Mouse (Mus musculus): ENCODE data around the gene Numbl. TPM values are rescaled to one million over a fixed set of nuclear protein-coding genes. Genes with fewer than 3 reads are reported as not detected.

The Numbl gene
- total and polyA plus RNA-seq, 3 experiments = 0.81 to 2.9 (median 2.3) TPM

DNA sequence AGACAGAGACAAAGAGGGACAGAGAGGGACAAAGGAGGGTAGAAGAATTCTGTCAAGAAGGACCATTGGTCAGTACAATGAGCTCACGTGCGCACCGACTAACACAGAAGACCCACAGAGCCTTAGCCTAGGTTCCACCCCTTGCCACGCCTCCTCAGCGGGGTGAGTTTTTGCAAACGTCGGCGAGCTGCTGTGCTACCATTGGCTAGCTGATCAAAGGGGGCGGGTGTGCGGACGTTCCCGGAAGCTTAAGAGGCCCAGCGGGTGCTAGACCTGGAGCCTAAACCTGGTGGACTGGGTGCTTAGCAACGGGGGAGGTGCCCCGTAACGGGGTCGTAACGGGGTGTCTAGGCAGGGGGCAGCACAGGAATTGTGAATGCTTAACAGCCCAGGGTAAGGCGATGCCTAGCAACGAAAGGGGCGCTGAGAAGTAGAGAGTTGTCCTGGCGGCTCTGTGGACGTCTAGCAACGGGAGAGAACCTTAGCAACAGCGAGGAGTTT is 25.4 kb upstream of the Numbl start, which contains the start of gene Coq8b (continued):
- TF ChIP-seq ELF1 (IDR thresholded peaks at IDR 0.05; ENCODE audit: low read depth, low read length) (peak; percentile 94), SIN3A (IDR thresholded peaks at IDR 0.05; ENCODE audit: low read length) (peak; percentile 82), ETS1 (conservative IDR thresholded peaks at IDR 0.05; ENCODE audit: low read depth, low read length) (no peak), IRF4 (IDR thresholded peaks at IDR 0.05; ENCODE audit: low read depth, low read length) (no peak), MXI1 (IDR thresholded peaks at IDR 0.05; ENCODE audit: low read depth, low read length) (peak; percentile 88), CTCF (conservative IDR thresholded peaks at IDR 0.05 in 1 of 2, IDR thresholded peaks at IDR 0.05 in 1 of 2; ENCODE audit: low read depth in 2 of 2, low read length in 2 of 2) (peak in 1 of 2 experiments; percentile 32; a peak in 1 of 4 replicates), NELFE (IDR thresholded peaks at IDR 0.05; ENCODE audit: low read depth, low read length) (peak; percentile 46; the same call in 1 of the 2 replicates), ZC3H11A (IDR thresholded peaks at IDR 0.05; ENCODE audit: low read depth, low read length) (no peak)

- Histone ChIP-seq H3K27me3 (replicated peaks) (no peaks in the 10 kb centered on the region), H3K27ac (ENCODE audit: insufficient read depth, low read depth) (no peak overlapping the region), H3K9me3 (replicated peaks; ENCODE audit: low read length) (no peaks in the 10 kb centered on the region), H3K4me3 (replicated peaks in 1 of 3; ENCODE audit: low read depth in 2 of 3, low read length in 2 of 3, poor library complexity in 1 of 3) (peak overlapping the region; percentile 67 to 92 (median 75)), H3K79me2 (replicated peaks; ENCODE audit: control insufficient read depth, extremely low read depth, insufficient read depth, poor library complexity, severe bottlenecking) (no peaks in the 10 kb centered on the region), H3K9ac (ENCODE audit: insufficient read depth, low read depth) (peak overlapping the region; percentile 75), H3K4me2 (ENCODE audit: insufficient read depth, low read depth, poor library complexity, severe bottlenecking) (peak overlapping the region; percentile 91), H3K36me3 (replicated peaks in 1 of 2; ENCODE audit: control insufficient read depth in 1 of 2, insufficient read depth in 1 of 2, low read length in 1 of 2) (peaks cover 5 to 23% of the 10 kb centered on the region in 2 experiments), H3K4me1 (ENCODE audit: control insufficient read depth in 1 of 2, insufficient read depth in 2 of 2) (peaks cover 12 to 24% of the 10 kb centered on the region in 2 experiments)
- dilution Hi-C loops (cut with MboI; ENCODE audit: extremely low pct_ligation_motif_present, extremely low pct_unique_long_range_greater_than_20kb, low sequenced_read_pairs) (no loop called here), in situ Hi-C loops (cut with MboI; ENCODE audit: low pct_ligation_motif_present, low pct_unique_long_range_greater_than_20kb, low sequenced_read_pairs) (no loop called here)
- TF ChIP-seq EP300 (IDR thresholded peaks at IDR 0.05; ENCODE audit: low read length) (no peak), SMC3 (IDR thresholded peaks at IDR 0.05; ENCODE audit: low read depth, low read length) (no peak), RAD21 (IDR thresholded peaks at IDR 0.05; ENCODE audit: low read depth, low read length) (no peak), CHD2 (IDR thresholded peaks at IDR 0.05; ENCODE audit: low read length) (no peak), ZC3H11A (IDR thresholded peaks at IDR 0.05; ENCODE audit: low read depth, low read length) (no peak), POLR2AphosphoS2 (IDR thresholded peaks at IDR 0.05; ENCODE audit: low read depth, low read length) (no peak), ETS1 (conservative IDR thresholded peaks at IDR 0.05; ENCODE audit: low read depth, low read length) (no peak), TCF12 (IDR thresholded peaks at IDR 0.05; ENCODE audit: low read depth, low read length) (no peak), ELF1 (IDR thresholded peaks at IDR 0.05; ENCODE audit: low read depth, low read length) (no peak), CTCF (conservative IDR thresholded peaks at IDR 0.05 in 1 of 2, IDR thresholded peaks at IDR 0.05 in 1 of 2; ENCODE audit: low read depth in 2 of 2, low read length in 2 of 2) (no peak), NRF1 (IDR thresholded peaks at IDR 0.05; ENCODE audit: low read depth, low read length) (no peak)
- no peak for DNase-seq (ENCODE audit: extremely low read depth)
Measured at GRCm38 (mm10) chr7:27233300-27233699, 24.9 kb upstream of the Numbl start.

DNA sequence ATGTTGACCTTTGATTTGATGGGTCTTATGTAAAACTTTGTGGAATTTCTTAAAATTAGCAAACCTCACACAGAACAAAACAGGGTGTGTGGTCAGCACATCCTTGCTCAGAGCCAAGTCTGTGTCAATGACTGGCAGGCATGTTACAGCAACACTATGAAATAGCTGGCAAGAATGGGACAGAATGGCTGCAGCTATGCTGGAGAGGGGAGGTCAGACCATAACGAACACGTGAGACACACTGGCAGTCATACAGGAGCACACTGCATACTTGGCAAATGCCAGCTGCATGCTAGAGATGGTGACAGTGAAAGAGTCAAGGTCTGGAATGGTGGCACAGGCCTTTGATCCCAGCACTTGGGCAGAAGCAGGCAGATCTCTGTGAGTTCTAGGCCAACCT is 22.5 kb upstream of the Numbl start:
- Histone ChIP-seq H3K4me3 (replicated peaks in 1 of 3; ENCODE audit: low read depth in 2 of 3, low read length in 2 of 3, poor library complexity in 1 of 3) (no peak overlapping the region), H3K36me3 (replicated peaks in 1 of 2; ENCODE audit: control insufficient read depth in 1 of 2, insufficient read depth in 1 of 2, low read length in 1 of 2) (peaks cover 23 to 44% of the 10 kb centered on the region in 2 experiments), H3K9me3 (replicated peaks; ENCODE audit: low read length) (no peaks in the 10 kb centered on the region)

More for the DNA sequence above, 22.5 kb upstream of the Numbl start:
- no peak overlapping the region for H3K9ac ChIP-seq (ENCODE audit: insufficient read depth, low read depth)
- no peak for TF ChIP-seq CTCF (conservative IDR thresholded peaks at IDR 0.05 in 1 of 2, IDR thresholded peaks at IDR 0.05 in 1 of 2; ENCODE audit: low read depth in 2 of 2, low read length in 2 of 2)
- TF ChIP-seq POLR2AphosphoS2 (IDR thresholded peaks at IDR 0.05; ENCODE audit: low read depth, low read length) = no peak
- TF ChIP-seq JUN (IDR thresholded peaks at IDR 0.05; ENCODE audit: insufficient read depth, low read depth, low read length) = no peak
- TF ChIP-seq HCFC1 (IDR thresholded peaks at IDR 0.05; ENCODE audit: low read depth, low read length) = no peak
- no peak for TF ChIP-seq TCF12 (IDR thresholded peaks at IDR 0.05; ENCODE audit: low read depth, low read length)
- no peak for TF ChIP-seq E2F4 (IDR thresholded peaks at IDR 0.05; ENCODE audit: insufficient replicate concordance, low read depth, low read length)
- no peak for TF ChIP-seq TBP (conservative IDR thresholded peaks at IDR 0.05; ENCODE audit: low read depth, low read length)
- no peak for TF ChIP-seq RCOR1 (conservative IDR thresholded peaks at IDR 0.05; ENCODE audit: low read depth, low read length)
- no peak for TF ChIP-seq RAD21 (IDR thresholded peaks at IDR 0.05; ENCODE audit: low read depth, low read length)
- no peak for TF ChIP-seq USF1 (IDR thresholded peaks at IDR 0.05; ENCODE audit: low read depth, low read length)
- dilution Hi-C loops (cut with MboI; ENCODE audit: extremely low pct_ligation_motif_present, extremely low pct_unique_long_range_greater_than_20kb, low sequenced_read_pairs) (no loop called here), in situ Hi-C loops (cut with MboI; ENCODE audit: low pct_ligation_motif_present, low pct_unique_long_range_greater_than_20kb, low sequenced_read_pairs) (no loop called here)
- no peak for DNase-seq (ENCODE audit: extremely low read depth)
- H3K4me1 ChIP-seq (ENCODE audit: control insufficient read depth in 1 of 2, insufficient read depth in 2 of 2) = peaks cover 12 to 21% of the 10 kb centered on the region in 2 experiments
- no peaks in the 10 kb centered on the region for H3K27me3 ChIP-seq (replicated peaks)
- H3K79me2 ChIP-seq (replicated peaks; ENCODE audit: control insufficient read depth, extremely low read depth, insufficient read depth, poor library complexity, severe bottlenecking) = no peaks in the 10 kb centered on the region
- no peak overlapping the region for H3K4me2 ChIP-seq (ENCODE audit: insufficient read depth, low read depth, poor library complexity, severe bottlenecking)
- H3K27ac ChIP-seq (ENCODE audit: insufficient read depth, low read depth) = no peak overlapping the region
